Mouse (Mus musculus) olfactory bulb, adult 2 months (tissue): ENCODE results near the gene Usp49.

ENCODE experiments used
- CTCF ChIP-seq: fragments of 200-500 bp; IDR thresholded peaks from 2 replicates; pipeline ENCODE4 v1.5.1; 2012; ENCODE audit warnings: low read depth, mild to moderate bottlenecking, low read length, moderate library complexity; ENCODE audit not compliant: insufficient read depth
- POLR2A ChIP-seq: fragments of 200-500 bp; IDR thresholded peaks from 2 replicates; pipeline ENCODE4 v1.6.1; 2012; ENCODE audit warnings: mild to moderate bottlenecking, low read depth, low read length, moderate library complexity; ENCODE audit not compliant: insufficient read depth

DNA sequence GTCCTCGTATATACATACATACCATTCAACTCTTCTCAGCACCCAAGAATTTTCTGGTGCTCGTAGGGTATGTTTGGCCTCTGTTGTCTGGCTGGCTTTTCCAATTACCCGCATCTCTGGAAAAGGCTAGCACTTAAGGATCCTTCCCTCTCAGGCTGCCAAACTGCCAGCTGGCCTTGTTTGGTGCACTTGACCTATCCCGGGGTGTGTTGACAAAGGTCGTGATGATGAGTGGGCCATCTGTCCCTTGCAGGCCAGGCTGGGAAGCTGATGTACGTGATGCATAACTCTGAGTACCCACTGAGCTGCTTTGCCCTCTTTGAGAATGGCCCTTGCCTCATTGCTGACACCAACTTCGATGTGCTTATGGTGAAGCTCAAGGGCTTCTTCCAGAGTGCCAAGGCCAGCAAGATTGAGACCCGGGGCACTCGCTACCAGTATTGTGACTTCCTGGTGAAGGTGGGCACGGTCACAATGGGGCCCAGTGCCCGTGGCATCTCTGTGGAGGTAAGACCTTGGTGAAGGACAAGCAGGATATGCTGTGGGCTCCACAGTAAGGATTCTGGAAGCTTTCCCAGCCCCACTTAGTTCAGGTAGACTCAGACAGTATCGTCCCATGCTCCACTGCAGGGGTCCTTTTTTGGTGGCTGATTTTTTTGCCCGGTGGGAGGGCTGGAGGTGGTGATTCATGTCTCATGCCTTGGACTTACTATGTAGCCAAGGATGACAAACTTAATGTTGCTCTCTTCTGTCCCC, 11.8 kb upstream of the Usp49 start:
- TF ChIP-seq CTCF: no peak
- no peak for TF ChIP-seq POLR2A
